Mouse (Mus musculus) left cerebral cortex, adult 9 months (tissue): ENCODE data around the gene Mgat2.

Source experiments
- DNase-seq, 2 experiments: peaks; one replicate each; pipeline ENCODE4 v3.0.0; 2022; ENCODE audit warnings: low spot score in 2 of 2

Gene Mgat2

GRCm38 (mm10) chr12:69213186-69213777, 29.3 kb downstream of the Mgat2 start:
- no peak for DNase-seq

DNA sequence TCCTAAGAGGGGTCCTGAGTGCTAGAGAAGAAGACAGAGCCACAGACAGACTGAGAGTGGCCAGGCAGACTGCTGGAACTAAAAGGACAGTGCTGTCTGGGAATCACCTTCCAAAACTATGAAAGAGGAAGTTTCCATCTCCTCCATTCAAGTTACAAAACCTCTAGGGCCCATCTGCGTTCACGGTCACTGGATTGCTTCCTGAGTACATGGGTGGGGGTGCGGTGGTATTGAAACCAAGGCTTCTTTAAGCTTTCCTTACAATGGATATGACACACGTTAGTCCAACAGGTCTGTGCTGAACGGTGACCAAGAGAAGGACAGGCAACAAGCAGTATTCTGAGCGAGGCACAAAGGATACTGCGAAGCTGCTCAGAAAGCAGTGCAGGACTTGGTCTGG, 30.4 kb downstream of the Mgat2 start:
- DNase-seq, result no peak

- peak in 1 of 2 experiments; percentile 70 for DNase-seq
These were observed 31.2 kb downstream of the Mgat2 start for GRCm38 (mm10) chr12:69215000-69215785.

DNA sequence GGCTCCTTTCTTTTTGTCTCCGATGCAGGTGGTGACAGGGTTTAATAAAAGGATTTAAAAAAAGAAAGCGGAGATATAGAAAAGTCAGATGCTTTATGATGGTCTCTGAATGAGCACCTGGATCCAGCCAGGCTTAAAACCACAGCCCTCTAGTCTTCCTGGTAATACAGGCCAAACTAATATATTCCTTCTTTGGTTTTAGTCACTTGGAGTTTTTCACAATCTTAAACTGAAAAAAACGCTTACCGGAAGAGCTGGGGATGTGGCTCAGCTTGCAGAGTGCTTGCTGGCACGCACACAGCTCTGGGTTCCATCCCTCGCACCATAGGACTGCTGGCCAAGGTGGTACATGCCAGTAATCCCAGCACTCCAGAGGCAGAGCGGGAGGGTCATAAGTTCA, 32.6 kb downstream of the Mgat2 start:
- no peak for DNase-seq

- no peak for DNase-seq
These were observed 36.8 kb downstream of the Mgat2 start for GRCm38 (mm10) chr12:69220613-69221277.

DNA sequence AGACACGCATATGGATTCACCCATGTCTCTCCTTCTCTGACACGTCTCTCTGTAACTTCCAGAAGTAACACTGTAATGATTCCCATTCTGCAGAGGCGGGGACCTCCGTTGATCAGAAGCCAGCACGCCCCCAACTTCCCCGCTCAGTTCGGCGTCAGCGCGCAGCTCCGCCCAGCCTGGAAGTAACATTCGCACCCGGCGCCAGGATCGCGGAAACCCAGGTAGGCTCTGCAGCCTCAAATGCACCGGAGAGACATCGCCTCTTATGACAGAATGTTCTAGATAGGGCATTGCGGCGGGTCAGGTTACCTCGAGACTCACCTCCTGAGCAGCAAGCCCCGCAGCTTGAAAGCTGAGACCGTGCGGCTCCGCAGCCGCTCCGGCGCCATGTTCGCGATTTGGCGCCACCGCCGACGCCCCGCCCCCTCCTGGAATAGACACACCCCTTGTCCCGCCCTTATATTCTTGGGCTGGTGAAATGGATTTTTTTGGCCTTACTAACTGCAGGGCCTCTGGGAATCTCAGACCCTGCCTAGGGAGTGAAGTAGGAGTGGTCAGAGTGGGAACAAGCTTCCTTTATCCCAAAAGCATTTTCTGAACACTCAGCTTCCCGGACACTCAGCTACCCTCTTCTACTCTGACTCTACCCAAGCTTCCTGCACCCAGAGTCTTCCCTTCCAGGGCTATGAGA, 44.0 kb downstream of the Mgat2 start, which contains the start of gene Pole2:
Gene Pole2, minus strand, starts transcription at position 420 of the 691 bp plus-strand sequence.
- DNase-seq, result peak; percentile 39 to 71

GRCm38 (mm10) chr12:69229251-69229650, 45.3 kb downstream of the Mgat2 start:
- DNase-seq, result no peak

- DNase-seq, result no peak
These were observed 51.8 kb downstream of the Mgat2 start for GRCm38 (mm10) chr12:69235782-69236181.
